Mouse (Mus musculus) cerebellum, postnatal 10 days (tissue): ENCODE results near the gene Lemd1.
A peak's percentile ranks its signal among the peaks of the same experiment; 100 is the strongest.
"Not testable (repeated sequence)": the region's sequence is repeated elsewhere in the genome, so short reads cannot be mapped to it uniquely, and the experiment has no call there.

Experiments used
- DNase-seq, 2 experiments: peaks; one replicate each; pipeline ENCODE4 v3.0.0; 2021; ENCODE audit warnings: mixed read lengths in 2 of 2

The Lemd1 gene

DNA sequence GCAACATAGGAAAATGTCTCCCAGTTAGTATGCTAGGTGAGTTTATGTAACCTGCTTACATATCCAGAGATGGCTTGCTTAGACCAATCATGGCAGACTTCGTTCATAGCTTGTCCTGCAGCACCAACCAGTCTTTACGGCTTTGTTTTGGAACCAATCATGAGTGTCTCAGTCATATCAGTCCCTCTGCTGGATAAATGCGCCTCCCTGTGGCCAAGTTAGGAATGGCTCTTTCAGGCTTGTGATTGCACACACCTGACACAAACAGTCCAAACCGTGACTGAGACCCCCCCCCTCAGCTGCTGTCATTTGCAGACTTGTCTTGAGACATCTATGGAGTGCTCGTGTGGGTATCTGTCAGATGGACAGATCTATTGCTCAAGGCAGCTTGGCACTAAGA is 69.8 kb downstream of the Lemd1 start:
- peak; percentile 38 to 53 for DNase-seq

DNA sequence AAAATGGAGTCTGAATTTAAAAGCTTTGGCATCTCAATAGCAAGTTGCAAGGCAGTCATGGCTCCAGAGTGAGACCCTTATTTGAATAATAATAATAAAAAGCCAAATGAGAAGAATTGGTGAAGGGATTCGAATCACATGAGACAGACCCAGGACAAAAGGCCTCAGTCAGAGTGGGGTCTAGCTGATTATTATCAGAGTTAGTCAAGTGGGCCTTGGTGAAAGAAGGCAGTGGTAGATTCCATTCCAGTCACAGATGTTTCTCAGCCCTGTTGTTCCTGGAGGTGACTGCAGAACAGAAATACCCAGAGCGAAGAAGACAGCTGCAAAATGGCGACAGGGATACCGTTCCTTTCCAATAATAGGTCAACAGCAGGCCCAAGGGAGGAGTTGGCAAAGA is 72.4 kb downstream of the Lemd1 start:
- DNase-seq, result no peak

DNA sequence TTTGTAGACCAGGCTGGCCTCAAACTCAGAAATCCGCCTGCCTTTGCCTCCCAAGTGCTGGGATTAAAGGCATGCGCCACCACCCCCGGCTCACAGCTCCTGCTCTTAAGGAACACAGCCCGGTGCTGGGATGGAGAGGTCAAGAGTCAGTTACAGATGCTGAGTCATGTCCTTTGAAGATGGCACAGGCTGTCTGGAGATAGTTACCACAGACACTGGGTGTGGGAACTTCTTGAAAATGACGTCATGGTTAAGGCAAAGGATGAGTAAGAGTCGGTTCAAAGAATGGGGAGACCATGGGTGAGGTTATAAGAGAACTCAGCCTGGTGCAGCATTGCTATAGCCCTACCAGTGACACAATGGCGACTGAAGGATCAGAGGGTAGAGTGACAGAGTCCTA is 73.3 kb downstream of the Lemd1 start:
- DNase-seq, result no peak

DNA sequence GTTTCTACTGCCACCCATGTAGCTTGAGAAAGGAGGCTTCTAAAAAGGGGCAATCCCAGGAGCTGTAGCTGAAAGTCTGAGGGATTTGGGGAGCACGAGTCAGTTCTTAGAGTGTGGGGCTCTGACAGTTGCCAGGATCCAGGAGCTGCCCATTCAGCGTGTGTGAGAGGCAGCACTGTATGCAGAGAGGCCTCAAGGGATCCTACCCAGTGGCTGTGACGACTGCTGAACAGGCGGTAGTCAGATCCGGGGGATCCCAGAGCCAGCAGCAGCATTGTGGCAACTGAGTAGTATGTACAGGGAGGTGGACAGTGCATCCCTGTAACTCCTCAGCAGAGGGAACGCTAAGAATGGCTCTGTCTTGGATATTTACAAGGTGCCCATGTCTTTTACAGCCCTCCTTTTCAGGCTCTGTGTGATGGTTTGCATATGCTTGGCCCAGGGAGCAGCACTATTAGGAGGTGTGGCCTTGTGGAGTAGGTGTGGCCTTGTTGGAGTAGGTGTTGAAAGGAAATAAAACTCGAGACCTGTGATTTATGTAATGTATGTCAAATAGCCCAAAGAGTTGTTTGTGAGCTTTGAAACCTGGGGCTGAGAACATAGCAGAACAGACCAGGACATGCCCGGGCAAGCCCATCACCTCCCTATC is 74.1 kb downstream of the Lemd1 start:
- no peak for DNase-seq

DNA sequence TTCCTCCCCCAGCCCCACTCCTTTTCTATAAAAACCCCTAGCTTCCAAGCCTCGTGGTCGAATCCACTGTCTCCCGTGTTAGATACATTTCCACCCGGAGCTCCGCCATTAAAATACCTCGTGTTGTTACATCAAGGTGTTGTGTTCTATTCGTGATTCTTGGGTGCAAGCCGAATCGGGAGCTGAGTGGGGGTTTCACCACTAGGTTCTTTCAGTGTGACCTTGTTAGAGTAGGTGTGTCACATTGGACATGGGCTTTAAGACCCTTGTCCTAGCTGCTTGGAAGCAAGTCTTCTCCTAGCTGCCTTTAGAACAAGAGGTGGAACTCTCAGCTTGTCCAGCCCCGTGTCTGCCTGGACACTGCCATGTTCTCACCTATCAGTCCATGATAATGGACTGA is 74.7 kb downstream of the Lemd1 start:
- no peak for DNase-seq

DNA sequence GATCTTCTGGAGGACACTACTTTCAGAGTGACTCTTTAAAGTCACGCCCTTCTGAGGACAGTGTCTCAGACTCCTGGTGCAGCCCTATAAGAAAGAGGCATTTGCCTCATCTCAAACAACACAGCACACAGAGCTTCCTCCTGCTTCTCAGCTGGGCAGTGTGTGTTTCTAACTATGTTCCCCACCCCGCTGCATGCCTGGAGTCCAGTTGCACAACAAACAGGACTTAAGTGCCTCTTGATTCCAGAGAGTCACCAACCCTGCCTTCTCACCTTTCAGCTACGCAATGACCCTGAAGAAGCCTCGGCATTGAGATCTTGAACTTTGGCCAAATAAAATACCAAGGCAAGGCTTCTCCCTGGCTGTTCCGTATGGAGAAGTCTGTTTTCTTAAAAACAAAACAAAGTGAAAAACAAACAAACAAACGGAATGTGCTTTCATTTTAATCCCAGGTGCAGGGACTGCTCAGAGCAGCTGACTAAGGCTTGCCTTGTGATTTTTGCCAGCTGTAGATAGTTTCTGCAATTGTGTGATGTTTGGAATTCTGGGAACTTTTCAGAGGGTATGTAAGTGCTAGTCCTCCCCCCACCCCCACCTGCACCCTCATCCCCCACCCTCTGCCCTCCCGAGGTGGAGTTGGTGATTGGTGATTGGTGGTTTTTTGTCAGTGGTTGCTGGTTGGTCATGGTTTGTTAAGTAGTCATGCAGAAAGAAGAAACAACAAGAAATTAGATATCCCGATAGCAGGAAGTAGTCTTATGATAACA is 75.7 kb downstream of the Lemd1 start:
- DNase-seq, result no peak

DNA sequence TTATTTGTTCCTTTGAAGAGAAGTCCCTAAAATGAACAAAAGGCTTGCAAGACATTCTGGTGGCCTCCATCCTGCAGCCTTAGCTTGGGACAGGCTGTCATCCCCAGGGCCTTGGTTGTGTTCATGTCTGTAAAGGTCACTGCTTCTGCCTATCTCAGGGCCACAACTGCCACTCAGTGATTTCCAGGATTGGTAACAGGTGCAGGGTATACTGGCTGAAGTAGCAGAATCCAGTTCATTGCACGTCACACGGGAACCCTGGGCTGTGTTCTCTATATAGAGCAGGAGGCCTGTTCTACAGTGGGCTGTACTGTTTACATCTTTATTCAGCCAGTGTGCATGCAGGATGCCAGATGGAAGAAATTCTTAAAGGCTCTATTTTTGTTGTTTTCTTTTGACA is 76.7 kb downstream of the Lemd1 start:
- no peak for DNase-seq

DNA sequence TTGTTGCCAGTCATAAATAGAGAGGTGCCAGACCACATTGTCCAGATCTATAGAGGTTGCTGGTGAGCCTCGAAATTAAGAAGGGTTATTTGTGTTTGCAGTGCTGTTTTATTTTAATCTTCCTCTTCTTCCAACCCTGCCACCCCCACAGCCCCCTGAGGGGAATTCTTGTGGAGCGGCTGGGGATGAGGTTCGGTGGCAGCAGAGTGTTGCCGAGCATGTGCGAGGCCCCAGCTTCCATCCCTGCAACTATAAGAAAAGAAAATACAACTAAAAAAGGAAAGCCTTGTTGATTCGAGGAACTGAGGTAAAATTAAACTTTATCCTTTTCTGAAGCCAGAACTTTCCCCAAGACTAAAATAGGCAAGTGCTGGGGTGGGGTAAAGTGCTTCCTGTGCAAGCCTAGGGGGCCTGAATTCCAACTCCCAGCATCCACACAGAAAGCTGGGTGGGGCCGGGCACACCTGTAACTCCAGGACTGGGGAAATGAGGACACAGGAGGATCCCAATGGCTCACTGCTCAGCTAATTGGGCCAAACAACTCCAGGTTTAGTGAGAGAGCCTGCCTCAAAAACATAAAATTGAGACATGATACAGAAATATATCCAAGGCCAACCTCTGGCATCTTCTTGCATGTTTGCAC is 77.3 kb downstream of the Lemd1 start:
- DNase-seq, result no peak

DNA sequence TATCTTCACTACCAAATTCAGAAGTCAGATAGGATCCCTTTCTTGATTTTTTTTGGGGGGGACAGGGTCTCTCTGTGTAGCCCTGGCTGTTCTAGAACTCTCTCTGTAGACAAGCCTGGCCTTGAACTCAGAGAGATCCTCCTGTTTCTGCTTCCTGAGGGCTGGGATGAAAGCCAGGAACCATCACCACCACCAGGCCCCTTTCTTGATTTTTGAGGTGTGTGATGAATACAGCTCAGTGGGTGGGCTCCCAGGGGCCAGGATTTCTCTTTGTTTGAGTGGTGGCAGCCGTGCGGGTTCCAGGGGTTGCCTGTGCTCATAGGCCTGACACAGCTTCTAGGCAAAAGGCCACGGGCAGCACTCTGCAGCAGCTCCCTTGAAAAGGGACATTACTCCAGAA is 80.0 kb downstream of the Lemd1 start:
- no peak for DNase-seq

DNA sequence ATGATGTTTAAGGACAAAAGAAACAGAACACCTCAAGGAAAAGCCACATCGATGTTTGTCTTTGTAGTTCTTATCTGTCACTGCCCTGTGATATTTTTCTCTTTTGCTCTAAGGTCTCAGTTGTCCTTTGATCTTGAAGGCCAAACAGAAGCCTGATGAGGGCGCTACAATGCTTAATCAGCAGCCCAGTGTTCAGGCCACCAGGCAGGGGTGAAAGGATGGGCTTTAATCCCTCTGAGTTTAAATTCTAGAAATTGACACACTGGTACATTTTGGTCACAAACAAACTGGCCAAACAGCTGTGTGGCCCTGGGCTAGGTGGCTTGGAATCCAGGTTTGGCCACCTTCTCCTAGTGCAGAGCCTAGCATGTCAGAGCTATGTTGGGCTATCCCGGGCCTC is 85.5 kb downstream of the Lemd1 start:
- no peak for DNase-seq

DNA sequence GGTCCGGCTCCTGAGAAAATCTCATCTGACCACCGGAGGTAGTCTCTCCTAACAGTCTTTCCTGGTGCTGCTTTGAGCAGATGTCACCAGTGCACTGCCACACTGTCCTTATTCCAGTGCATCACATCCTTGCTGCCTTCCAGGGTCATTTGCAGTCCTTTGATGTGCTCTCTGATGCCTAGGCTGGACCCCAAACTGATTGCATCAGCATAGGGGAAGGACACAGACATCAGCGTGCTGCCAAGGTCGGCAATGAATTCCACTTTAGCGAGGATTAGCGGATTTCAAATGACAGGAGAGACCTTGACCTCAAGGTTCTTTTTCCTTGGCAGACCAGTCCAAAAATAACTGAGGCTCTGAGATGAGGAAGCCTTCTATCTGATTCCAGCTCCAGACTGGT is 85.9 kb downstream of the Lemd1 start:
- no peak for DNase-seq

DNA sequence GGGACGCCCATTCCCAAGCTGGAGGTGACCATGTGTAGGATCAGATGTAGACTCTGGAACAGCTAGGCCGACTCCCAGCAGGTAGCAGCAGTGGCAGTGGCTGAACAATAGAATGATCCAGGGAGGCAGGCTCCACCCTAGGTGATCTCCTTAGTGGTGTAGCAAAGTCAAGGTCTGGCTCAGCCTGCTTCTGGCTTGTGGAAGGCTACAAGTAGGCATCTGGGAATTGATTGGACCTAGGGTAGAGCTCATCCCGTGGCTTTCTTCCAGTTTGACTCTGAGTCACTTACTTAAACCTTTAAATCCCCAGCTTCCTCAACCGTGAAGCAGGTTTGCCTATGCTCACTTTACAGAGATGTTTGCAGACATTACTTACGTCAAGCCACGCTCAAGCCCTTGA is 89.4 kb downstream of the Lemd1 start:
- DNase-seq, result not testable (repeated sequence)

DNA sequence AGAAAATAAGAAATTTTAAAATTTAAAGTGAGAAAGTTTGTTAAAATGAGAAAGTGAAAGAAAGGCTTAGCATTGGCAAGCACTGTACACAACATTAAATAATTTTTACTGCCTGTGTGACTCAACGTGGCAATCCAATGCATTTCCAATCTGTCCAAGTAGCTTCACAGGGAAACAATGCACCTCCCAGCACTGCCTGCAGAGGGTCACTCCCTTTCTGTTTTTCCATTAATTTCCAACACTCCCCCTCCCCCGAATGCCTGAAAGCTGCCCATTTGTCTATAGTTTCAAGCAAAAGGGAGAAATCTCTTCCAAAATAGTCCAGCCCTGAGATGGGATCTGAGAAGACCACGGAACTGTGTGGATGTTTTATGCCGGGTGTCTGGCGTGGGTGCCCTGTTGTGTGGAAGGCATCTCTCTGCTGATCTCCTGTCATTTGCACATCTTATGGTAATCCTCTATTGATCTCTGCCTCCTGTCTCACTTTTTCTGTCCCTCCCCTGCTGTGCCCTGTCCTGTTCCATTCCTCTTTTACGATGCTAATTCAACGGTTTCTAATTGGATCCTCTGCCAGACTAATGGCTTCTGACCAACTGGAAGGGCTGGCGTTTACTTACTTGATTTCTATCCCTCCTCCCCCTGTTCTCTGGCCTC is 90.4 kb downstream of the Lemd1 start:
- peak; percentile 69 to 79 for DNase-seq

DNA sequence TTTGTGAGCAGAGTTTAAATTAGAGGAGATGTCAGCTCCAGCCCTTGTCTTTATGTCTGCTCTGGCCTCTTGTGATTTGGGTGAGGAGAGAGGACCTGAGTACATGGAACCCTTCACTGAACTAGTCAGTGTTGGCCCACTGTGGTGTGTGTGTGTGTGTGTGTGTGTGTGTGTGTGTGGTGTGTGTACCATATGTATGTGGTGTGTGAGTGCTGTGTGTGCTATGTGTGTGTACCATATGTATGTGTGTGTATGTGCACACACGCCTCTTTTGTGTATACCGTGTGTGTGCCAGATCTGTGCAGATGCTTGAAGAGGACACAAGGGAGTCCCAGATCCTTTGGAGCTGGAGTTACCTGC is 90.9 kb downstream of the Lemd1 start:
- DNase-seq, result no peak

DNA sequence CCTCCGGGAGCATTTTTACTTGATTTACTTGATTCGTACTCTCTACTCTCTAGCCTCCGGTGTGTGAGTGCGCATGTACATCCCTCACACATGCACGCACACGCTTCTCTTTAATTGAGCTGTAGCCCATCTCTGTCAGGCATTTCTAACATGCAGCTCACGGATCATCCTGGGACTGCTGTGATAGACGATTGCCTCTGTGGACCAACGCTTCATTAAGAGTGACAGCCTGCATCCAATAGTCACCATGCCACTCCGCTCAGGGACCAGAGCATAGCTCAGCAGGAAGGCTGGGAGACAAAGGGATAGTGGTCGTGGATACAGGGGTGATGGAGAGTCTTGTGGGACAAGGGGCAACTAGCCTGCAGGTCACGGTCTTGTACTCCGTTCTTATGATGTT is 91.8 kb downstream of the Lemd1 start:
- DNase-seq, result no peak

DNA sequence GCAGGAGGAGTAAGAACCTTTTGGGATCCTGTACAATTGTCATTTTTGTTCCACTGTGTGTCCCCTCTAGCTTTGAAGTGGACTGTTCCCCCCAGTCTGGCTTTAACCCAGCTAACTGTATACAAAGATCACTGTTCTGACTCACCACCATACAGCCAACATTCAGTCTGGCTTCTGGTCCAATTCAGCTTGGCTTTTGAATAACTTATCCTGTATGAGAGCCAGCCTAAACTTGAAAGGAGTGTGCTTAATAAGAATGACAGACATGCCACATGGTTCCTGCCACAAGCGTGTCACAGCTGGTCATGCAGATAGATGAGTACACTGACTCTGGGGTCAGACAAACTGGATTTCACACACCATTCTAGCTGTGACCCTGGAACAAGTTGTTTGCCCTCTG is 95.5 kb downstream of the Lemd1 start:
- DNase-seq, result no peak

DNA sequence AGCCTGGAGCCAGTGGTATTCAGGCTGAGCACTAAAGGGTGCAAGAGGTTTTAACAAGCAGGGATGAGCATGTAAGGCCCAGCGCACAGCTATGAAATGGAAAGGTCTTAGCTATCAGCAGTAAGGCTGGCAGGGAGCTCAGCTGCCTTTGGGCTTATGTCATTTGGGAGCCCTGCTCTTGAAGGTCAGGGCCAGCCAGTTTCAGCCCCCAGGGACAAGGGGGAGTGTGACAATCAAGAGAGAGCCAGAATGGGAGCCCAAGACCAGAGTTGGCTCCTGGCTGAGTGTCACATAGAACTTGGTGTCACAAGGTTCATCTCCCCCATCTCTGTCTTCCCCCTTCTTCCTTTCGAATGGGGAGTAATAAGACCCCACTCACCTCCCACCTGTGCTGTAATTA is 96.2 kb downstream of the Lemd1 start:
- peak; percentile 57 to 58 for DNase-seq

DNA sequence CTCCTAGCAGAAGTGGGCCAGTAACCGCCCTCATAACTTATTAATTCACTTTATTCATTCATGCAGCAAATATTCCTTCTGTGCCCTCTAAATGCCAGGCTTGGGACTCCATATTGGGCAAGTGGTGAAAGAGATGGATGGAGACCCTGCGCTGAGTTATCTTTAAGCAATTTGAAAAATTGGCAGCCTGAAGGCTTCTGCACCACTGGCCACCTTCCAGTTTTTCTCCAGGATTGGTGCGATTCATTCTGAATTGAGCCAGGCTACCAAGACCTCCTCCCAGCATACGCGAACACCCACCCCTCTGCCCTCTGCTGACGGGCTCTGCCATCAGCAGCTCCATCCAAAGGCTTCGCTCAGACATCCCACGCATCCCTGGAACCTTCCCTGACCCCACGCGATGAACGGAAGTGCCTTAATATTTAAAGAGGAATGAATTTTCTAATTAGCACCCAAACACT is 96.8 kb downstream of the Lemd1 start:
- peak; percentile 90 for DNase-seq

DNA sequence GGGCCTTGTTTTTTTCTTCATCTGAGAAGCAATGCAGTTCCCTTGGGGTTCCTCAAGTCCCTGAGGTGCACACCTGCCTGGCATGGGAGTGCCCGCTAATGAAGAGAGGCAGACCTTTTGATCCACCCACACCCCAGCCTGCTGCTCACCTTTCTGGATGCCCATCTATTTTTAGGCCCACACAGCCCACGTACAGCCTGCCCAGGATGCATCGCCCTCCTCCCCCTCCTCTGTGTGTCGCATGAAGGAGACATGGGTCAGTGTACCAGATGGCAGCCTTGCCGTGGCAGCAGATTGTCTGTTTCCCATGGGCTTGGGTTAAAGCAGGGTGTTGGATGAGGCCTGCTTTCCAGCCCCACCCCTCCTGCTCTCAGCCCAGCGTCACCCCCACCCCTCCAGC is 98.7 kb downstream of the Lemd1 start:
- DNase-seq, result peak; percentile 78 to 86

DNA sequence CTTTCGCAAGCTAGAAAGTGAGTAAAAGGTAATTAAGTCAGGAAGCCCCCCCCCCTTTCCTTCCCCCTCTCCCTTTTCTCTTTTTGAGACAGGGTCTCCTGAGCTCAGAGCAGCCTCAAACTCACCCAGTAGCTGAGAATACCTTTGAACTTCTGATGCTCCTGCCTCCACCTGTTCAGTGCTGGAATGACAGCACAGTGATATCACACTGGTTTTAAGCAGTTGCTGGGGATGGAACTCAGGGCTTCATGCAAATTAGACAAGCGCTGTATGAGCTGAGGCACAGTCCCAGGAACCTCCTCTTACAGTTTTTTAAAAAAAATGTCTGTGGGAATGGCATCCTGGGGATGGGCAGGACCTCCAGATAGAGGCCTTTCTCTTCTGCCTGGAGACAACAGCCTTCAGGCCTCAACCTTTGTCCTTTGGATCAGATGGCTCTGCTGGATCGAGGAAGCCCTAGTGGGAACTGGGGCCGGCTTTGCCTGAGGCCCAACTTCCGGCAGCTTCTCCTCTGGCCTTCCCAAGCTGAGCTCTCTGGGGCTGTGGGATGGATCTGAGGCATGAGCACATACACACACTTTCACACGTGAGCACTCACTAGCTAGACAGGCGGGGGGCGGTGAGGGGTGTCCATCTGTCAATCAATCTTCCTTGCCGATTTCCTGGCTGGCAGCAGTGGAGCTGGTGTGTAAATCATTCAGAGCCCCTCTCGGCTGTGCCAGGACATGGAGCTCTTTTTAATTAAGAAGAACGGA is 99.9 kb downstream of the Lemd1 start:
- peak; percentile 59 to 70 for DNase-seq

DNA sequence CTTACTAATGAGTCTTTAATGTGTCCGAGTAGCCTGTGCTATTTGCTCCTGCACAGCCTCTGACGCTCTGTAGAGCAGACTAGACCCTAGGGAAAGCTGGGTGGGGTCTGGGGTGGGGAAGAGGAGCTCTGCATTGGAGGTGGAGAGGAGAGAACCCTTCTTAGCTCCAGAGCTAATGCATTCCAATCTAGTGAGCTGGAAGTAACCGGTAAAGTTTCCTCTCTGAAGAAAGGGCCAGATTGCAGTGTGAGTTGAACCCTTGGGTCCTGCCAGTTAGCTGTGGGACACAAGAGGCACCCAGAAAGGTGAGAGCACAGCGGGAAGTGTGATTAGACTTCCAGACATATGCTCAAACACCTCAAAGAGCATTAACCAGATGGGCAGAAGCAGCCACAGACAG is 100.5 kb downstream of the Lemd1 start:
- peak in 1 of 2 experiments; percentile 24 for DNase-seq

DNA sequence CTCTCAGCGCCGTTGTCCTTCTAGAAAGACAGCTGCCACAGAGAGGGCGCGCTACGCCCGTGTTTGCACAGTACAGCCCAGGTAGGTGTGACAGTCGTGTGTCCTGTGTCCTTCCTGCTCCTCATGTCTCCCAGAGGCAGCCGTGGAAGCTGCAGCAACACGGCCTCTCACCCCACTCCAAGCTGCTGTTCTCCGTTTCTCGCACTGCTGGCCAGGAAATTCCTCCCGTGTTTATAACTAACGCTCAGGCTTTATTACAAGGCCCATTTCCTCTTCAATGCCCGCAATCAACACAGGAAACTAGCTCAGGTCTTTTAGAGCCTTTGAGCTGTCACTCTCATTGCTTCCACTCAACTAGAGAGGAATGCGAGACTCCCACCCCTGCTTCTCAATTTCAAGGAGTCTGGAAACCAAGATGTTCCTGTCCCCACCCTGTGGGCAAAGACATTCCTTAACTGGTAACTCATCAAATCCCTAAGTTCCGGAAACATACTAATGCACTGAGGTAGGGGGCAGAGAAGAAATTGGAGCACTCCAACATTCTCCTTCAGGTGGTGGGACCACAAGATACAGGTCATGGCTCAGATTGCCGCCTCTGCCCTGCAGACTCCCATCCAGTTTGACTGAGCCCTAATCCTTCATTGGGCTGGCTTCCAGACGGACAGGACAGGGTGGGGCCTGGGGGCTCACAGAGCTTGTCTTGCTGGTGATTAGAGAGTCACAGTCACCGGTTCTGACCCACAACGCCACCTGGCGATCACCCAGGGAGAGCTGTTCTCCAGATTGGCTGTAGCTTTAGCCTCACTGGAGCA is 101.3 kb downstream of the Lemd1 start:
- peak; percentile 77 to 79 for DNase-seq
